Mouse (Mus musculus) frontal cortex, adult (tissue): ENCODE results near the gene Osbpl2.

Experiments
- ATAC-seq: cut with Nextera tagmentation; 2 replicates; pipeline ENCODE4 v1.9.2; 2017; ENCODE audit warnings: mild to moderate bottlenecking, moderate library complexity, mixed read lengths; ENCODE audit not compliant: low TSS enrichment

The Osbpl2 gene

DNA sequence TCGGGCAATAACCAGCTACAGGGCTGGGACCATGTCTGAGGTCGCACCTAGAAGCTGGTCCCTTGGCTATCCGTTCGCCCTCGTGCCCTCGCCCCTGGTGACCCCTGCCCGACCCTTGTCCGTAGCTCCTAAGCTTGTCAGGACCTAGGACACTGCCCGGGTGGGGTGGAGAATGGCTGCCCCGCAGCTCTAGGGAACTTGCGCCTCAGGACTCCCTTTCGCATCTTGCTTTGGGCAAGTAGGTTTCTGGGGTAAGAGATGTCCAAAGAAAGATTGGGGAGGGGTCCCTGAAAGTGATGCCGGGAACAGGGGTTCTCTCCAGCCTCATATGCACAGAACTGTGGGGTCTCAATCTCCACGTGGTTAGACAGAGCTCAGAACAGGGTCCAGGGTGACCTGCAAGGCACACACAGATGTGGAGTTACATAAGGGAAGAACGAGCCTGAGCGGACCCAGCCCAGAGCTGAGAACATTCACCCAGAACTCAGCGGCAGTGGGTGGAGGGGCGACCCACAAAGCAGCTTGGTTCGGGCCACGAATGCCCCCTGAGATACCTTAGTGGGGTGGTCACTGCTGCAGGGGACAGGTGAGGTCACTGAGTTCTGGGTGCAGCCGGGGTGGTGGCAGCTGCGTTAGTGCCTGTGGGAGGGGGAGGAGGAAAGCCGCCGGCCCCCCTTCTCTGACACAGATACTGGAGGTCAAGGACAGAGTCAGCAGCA is 14.3 kb upstream of the Osbpl2 start:
- ATAC-seq = 0 out of 2 replicates have a peak, but pooled peaks have one; percentile 4

DNA sequence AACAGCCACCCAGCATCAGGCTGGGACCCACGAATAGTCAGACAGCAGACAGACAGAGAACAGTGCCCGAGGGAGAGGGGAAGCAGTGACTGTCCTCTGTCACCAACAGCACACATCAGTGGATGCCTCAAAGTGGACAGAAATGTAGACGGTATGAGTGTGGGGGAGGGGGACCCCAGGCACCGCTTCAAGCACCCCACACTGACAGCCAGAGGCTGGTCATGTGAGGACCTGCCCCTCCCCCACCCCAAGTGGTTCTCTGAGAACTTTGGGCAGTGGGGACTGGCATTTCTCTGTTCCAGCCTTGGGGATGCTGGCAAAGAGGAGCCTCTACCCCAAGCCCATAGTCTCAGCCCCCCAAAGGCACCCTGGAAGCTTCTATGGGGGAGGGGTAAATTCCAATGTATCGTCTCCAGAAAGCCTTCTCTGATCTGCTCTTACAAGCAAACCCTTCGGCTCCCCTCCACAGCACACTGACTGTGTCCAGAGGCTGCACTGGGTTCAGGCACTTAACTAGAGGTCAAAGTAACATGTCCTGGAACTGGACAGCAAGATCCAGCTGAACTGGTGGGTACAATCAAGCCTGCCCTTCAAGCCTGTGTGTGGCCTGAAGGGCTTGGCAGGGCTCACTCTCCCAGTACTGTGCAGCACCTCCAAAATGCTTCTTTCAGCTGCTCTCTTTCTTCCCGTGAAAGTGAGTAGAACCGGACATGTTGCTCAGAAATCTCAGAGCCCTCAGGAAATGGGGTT is 13.5 kb upstream of the Osbpl2 start:
- 0 out of 2 replicates have a peak, but pooled peaks have one; percentile 15 for ATAC-seq

DNA sequence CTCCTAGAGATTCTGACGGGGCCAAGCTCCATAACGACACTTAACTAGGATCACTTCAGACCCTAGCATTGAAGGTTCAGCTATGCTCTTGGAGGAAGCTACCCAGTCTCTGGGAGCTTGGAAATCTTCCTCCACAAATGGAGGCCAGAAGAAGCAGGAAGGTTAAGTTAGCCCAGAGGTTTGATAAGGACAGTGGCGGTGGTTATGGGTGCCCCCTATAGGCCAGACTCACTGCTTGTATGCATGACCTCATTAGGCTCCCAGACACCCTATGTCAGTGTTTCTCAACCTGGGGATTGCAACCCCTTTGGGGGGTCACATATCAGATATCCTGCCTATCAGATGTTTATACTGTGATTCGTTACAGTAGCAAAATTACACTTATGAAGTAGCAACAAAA is 12.0 kb upstream of the Osbpl2 start:
- no peak for ATAC-seq

GRCm38 (mm10) chr2:180108285-180108684 is 10.8 kb upstream of the Osbpl2 start:
- ATAC-seq = no peak

GRCm38 (mm10) chr2:180113909-180114890 is 4.9 kb upstream of the Osbpl2 start:
- peak; percentile 38 for ATAC-seq

DNA sequence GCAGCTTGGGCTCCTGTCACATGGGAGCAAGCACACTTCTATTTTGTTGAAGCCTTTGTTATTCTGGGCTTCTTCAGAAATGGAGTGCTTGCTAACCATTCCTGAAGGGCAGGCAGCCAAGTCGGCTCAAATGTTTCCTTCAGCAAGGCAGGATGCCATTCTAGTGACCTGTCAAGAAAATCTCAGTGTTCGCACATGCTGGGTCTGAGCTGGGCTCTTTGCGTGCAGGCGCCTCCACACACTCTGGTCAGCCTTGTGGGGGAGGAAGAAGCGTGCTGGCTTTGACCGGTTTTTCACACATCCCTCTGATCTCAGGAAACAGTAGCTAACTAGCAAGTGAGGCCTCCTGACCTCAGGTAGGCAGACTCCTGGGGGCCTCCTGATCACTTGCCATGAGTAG is 3.8 kb upstream of the Osbpl2 start:
- ATAC-seq = no peak

DNA sequence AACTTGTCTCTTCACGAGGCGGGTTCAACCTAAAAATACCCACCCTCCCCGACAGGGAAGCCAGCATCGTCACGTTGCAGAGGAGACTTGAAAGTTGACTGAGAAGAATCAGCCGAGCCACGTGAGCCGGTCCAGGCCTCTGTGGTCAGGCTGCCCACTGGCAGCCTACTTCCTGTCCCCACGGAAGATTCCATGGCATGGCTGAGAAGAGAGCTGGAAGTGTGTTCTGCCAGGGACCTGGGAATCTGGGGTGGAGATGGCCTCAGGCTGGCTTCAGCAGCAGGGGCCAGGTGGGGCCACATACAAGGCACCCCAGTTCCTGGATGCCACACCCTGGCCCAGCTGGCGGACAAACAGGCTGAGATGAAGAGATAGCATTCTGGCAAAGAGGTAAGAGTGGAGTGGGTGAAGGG is 3.0 kb upstream of the Osbpl2 start:
- ATAC-seq = no peak

DNA sequence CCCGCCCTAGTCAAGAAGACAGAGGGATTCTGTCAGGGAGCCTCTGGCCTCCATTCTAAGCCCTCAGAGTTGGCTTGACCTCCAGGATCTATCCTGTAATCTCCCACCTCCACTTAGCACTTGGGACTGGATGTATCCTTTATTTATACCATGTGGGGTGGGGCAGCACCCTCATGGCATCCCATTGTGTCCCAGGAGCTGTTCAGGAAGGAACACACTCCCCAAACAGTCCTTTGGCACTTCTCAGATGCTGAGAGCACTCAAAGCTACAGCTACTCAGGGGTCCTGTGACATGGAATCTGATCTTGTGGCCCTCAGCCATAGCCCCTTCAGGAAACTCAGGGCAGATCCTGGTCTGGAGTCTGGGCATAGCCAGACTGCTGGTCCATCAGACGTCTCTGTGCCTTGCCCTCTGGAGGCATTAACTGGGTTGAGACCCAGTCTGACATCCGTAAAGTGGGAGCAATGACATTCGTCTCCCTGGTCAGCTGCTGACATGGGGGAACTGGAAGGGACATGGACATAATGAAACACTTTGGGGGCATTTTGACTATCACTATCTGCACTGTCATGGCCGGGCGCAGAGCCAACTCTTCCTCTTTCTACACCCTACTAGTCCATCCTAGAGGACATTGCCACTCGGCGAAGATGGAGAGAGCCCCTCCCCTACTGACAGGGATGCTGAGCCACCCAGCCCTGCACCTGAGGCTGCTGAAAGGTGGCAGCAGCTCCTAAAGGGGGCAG is 2.2 kb upstream of the Osbpl2 start:
- no peak for ATAC-seq

DNA sequence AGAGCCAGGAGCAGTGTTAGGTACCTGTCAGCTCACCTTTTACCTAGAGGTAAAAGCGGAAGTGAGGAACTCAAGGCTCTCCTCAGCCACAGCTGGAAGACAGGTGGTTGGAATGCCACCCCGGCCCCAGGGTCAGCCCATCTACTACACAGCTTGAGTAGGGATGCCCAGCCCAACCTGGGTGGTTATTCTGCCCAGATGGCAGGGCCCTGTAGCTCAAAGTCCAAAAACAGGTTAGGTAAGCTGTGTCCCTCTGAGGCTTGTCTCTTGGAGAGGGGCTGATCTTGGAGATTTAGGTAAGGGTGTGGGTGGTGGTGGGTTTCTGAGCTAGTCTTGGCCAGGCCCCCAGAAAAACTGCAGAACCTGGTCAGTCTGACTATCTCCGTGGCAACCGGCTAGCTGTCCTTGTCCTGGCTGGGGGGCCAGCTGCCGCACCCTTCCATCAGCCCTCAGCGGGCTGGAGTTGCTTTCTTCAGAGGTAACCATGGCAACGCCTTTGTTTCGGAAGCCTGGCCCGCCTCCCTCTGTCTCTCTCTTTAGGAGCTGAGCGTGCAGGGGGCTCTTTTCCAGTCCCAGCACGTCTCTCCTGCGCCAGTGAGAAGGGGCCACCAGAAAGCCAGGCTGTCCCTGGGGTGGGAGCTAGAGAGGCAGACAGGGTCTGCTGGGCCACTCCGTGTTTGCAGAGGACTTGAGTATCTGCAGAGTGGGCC is 1.5 kb upstream of the Osbpl2 start:
- ATAC-seq = peak; percentile 20; the same call in 1 of the 2 replicates

- peak; percentile 14 for ATAC-seq
Measured at GRCm38 (mm10) chr2:180119439-180120291, 559 bp downstream of the Osbpl2 start.

- no peak for ATAC-seq
Measured at GRCm38 (mm10) chr2:180120292-180120761, 1.2 kb downstream of the Osbpl2 start.

GRCm38 (mm10) chr2:180124192-180124591 is 5.1 kb downstream of the Osbpl2 start:
- no peak for ATAC-seq

GRCm38 (mm10) chr2:180126195-180126594 is 7.1 kb downstream of the Osbpl2 start:
- peak; percentile 50; the same call in 1 of the 2 replicates for ATAC-seq

DNA sequence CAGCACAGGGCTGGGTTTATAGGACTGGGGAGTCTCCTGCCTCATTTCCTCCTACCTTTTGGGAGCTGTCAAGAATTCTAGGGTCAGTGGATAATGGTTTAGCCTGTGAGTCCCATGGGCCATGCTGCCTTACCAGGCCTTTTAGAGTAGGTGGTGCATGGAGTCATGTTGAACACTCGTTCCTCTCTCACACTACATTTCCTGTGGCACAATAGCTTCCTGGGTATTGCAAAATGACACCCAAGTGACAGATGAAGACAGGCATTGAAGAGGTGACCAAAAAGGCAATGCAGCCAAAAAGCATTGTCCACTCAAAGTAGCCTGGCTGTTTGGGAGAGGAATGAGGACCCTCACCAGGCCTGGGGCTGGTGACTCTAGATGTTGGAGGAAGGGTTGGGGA is 8.6 kb downstream of the Osbpl2 start:
- ATAC-seq = no peak

DNA sequence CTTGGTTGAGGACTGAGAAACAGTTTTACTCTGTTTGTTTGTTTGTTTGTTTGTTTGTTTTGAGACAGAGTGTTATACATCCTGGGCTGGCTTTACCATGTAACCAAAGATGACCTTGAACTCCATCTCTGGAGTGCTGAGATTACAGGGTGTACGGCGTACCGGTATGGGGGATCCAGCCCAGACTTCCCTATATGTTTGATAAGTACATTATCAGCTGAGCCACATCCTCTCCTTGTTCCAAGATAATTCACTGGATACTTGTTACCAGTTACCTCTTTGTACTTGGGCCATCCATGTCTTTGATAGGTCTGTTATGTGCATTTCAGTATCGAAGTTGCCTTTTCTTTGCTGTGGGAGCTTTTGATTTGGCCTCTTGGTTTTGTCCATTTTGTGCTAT is 14.1 kb downstream of the Osbpl2 start:
- no peak for ATAC-seq

DNA sequence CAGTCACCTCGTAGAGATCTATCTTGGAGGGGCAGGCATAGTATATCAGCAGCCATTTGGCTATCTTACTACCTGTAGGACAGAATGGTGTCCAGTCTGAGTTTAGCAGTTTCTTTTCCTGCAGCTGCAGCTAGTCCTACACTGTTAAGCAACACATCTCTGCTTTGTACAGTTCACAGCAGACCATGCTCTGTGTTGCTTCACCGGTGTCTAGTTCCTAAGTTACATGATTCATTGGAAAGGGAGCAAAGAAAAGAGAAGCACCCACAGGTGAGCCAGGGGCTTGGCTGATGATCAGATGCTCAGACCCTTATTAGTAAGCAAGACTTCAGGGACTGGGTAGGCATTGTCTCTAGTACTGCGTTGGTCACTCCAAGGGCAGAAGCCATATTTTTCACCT is 14.8 kb downstream of the Osbpl2 start:
- no peak for ATAC-seq

- no peak for ATAC-seq
Measured at GRCm38 (mm10) chr2:180135414-180135813, 16.3 kb downstream of the Osbpl2 start.

DNA sequence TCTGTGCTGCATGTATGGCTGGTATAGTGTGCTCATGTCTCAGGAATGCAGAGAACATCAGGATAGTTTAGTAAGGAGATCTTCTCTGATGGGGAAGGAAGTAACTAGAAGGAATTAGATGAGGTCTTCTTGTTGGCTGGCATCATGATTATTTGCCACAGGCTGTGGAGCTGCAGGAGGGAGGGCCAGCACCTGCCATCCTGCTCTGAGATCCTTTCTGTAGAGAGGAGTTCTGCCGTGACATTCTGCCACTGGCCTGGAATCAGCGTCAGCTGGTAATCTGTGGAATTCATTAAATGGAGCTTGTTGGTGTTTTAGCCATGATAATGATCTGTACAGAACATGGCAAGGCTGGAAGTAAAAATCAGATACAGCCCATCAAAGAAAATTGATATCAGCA is 27.0 kb downstream of the Osbpl2 start:
- no peak for ATAC-seq

DNA sequence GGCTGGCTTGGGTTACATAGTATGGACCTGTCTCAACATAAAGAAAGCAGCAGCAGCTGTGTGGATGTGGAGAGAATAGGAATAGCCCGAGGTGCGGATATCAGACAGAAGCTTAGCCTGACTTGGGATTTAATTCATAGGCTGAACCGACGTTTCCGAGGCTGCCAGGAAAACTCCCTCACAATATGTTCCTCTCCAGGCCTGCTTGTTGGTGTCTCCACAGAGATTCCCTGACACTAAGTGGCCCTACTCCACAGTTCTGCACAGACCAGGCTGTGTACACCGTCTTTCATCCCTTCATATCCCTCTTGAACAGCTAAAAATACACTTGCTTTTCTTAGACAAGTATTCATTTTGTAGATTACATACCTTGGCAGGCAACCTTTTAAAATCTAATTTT is 28.3 kb downstream of the Osbpl2 start:
- ATAC-seq = peak; percentile 83

GRCm38 (mm10) chr2:180148551-180148950 is 29.4 kb downstream of the Osbpl2 start:
- no peak for ATAC-seq
